Mouse (Mus musculus) G1E-ER4 (cell line): ENCODE measurements around the gene Pir. TPM values are rescaled to one million over a fixed set of nuclear protein-coding genes. Genes with fewer than 3 reads are reported as not detected.

Experiments
- GATA1 ChIP-seq: IDR thresholded peaks from one replicate; pipeline ENCODE4 v1.8.0; 2012; ENCODE audit warnings: low read length, inconsistent platforms
- polyA plus RNA-seq: library from polyadenylated mRNA; stranded (reverse); fragments of >175 nt; gene quantifications from 2 replicates; pipeline ENCODE4 v1.2.3, GENCODE M21; 2012

Gene Pir
- not detected in 2 replicates for polyA plus RNA-seq

DNA sequence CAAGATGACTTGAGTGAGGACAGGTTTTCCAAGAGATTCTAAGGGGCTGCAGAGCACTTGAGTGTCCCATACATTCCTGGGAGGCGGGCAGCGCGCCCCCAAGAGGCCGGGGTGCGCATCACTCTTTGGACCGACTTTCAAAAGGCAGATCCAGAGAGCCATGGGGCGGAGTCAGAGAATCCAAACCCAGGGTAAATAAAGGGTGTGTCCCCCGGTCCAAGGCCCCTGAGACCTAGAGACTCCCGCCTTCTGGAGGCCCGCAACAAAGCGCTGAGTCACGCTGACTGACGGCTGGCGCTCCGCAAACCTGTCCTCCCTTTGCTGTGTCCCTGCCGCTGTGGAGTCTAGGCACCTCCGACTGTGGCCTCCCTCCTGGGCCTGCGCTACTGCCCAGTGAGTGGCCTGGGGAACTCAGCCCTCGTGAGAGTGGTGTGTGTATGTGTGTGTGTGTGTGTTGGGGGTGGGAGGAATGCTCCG, at the start of gene Pir:
TSS of gene Pir (plus strand) at position 87 of the 477 bp plus-strand sequence.
- TF ChIP-seq GATA1, result no peak

DNA sequence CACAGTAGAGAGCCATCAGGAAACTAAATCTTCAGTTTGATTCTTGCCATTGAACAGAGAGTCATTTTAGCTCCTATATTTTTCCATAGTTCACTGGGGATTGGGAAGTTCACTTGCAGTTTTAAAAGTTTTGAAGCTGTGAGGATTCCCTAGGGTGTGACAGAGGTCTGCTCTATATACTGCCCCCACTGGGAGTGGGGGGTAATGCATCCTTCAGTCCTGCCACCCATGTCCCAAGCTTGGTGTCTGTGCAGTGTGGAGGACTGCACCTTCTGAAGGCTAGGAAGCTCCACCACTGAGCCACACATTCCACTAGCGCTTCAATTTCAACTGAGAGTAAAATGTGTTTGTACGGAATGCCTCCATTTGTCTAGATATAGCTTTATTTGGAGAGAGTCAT, 47.2 kb upstream of the Pir start:
- TF ChIP-seq GATA1, result no peak

DNA sequence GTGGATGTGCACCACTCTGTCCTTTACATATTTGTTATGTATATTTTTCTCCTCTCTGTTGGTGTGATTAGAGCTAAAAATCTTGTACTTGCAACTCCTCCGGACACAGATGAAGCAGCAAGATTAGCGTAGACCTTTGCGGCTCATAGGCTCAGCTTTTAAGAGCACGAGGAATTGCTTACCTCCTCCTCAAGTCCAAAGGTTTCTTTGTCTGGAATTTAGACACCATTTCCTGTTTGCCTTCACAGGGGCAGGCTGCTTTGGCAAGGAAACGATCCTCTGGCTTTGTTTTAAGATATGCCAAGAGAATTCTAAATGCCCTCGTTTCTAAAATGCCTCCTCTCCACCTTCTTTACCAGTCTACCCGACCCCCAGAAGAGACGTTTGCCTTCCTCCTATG, 35.8 kb upstream of the Pir start:
- TF ChIP-seq GATA1, result no peak

DNA sequence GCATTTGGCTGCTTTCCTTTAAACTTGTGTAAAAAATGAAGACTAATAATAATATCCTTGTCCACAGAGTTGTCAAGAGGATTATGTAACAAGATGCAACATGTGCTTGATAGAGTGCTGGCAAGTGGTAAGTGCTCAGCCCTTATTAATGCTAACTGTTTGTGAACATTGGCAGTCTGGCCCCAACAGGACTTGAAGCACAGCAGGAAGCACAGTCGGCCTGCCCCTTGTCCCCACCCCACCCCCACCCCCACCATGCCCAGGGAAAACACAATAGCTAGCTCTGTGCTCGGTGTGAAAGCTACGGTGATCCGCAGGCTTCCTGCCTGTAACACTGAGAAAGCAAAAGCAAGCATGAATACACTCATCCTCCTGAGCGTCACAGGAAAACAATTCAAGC, 23.5 kb upstream of the Pir start:
- TF ChIP-seq GATA1, result no peak

DNA sequence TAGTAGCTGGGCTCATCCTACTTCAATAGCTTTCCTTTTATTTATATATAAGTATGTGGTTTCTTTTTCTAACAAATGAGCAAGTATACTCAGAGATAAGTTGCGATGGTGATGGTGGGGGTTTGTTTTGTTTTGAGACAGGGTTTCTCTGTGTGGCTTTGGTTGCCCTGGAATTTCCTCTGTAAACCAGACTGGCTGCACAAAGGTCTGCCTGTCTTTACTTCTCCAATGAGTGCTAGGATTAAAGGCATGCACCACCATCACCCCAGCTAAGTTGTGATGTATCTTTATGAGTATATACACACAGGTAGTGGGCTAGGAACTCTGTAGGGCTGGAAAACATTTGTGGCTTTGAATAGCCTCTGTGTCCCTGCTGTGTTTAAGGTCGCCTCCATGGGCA, 22.4 kb upstream of the Pir start:
- TF ChIP-seq GATA1, result no peak

DNA sequence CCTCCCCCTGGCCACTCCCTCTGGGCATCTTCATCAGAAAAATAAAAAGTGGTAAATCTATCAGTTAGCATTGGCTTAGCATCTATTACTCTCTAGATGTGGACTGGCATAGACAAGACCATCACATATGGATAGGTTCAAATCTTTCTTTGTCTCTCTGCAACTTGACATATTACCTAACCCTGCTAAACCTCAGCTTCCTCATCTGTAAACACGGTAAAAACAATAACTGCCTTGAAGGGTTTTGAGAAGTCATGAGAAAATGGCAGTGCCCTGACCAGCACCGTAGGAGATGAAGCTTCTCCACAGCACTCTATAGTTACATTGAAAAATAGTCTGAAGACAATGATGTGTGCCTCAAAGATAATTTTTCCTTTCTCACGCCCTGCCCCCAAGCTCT, 12.6 kb upstream of the Pir start:
- no peak for TF ChIP-seq GATA1

DNA sequence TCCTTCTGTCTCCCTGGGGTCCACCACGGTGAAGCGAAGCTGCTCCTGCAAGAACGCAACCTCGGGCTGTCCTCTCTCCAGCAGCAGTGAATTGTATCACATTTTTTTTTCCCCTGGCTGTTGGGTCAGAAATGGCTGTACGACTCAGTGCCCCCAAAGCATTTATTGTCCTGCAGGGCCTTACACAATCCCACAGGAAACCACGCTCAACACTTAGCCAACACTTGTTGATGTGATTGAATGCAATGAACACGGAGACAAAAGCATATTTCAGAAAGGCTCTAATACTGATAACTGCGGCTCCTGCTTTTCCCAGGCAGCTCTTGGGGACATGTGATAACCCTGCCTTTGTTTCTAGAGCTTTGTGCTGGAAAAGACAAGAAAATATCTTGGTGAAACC, 11.1 kb upstream of the Pir start, which contains the start of gene Bmx:
TSS of gene Bmx (minus strand) at position 137 of the 400 bp plus-strand sequence.
- TF ChIP-seq GATA1, result no peak

DNA sequence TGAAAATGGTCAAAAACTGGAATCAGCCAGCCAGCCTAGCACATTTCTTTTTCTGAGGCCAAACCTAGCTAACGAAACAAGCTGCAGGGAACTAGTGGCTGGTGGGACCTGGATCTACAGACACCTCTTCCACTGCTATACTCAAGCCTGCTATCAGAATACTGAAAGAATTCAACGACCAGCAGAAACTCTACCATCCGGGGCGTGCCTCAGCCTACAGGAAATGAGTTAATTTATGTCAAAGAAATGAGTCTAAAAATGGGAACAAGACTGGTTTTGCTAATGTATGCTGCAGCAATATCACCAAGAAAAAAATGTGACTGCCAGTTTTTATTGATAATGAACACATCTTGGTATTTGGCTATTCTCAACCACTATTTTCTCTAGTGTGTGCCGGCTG, 10.5 kb upstream of the Pir start:
- no peak for TF ChIP-seq GATA1

DNA sequence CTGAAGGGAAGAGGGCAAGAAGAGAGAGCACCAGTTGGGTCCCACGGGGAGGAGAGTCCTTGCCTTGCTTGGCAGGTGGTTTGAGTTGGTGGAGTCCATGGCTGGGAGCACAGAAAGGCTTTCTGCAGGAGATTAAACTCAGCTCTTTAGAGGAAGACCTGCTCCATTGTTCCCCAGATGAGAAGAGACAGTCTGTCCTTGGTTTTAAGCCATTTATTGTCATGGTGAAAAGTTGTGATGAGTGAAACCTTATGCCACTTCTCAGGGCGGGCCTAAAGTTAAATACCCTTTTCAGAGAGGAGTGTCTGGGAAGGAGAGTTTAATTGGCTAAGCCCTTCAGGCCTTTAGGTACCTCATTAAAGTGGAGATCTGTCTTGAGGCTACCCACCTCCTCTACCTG, 6.9 kb upstream of the Pir start:
- TF ChIP-seq GATA1, result no peak

DNA sequence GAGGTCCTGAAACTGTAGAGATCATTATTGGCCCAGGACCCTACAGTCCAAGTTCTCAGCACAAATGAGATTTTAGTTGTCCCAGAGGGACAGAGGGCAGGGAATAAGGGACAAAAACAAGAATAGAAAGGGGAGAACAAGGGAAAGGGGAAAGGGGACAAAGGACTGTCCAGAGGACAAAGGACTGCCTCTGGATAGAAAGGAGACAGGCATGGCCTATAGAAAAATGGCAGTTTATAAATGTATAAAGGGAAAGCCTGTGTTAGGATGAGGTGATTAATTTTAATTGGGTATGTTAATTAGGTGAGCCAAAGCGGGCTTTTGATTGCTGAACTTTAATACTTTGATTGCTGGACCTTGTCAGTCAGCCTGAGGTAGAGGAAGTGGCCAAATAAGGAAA, 4.3 kb upstream of the Pir start:
- no peak for TF ChIP-seq GATA1

DNA sequence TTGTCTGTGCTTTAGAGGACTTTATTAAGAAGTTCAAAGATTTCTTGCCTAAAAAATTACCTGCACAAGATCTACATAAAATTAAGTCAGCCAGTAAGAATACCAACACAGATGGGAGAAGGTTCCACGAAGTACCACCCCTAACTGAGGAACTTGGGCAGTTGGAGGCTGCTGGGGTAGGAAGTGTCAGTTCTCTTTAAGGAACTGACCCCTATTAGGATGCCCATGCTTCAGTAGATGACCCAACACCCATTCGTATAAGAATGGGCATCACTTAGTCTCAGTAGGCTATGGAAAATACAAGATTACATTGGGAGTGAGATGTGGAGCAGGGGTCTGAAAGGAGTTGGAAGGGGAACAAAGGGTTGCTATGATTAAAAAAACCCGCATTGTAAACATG, 1.4 kb downstream of the Pir start:
- TF ChIP-seq GATA1, result no peak

DNA sequence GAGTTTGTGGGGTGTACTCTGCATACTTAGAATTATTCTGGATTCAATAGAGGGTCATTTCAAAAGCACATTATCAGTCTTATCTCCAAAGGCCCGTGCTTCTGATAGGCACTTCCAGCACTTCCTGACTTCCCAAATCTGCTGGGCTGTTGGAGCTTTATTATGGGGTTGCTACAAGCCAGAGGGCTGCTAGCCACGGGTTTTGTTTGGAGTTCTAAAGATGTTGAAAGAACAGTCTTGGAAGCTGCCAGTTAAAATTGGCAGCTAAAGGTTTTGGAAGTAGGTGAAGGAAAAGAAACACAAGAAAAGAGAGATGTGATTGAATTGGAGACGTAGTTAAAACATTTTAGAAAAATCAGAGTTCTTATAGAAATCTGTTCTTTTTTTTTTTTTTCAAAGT, 6.4 kb downstream of the Pir start:
- no peak for TF ChIP-seq GATA1

DNA sequence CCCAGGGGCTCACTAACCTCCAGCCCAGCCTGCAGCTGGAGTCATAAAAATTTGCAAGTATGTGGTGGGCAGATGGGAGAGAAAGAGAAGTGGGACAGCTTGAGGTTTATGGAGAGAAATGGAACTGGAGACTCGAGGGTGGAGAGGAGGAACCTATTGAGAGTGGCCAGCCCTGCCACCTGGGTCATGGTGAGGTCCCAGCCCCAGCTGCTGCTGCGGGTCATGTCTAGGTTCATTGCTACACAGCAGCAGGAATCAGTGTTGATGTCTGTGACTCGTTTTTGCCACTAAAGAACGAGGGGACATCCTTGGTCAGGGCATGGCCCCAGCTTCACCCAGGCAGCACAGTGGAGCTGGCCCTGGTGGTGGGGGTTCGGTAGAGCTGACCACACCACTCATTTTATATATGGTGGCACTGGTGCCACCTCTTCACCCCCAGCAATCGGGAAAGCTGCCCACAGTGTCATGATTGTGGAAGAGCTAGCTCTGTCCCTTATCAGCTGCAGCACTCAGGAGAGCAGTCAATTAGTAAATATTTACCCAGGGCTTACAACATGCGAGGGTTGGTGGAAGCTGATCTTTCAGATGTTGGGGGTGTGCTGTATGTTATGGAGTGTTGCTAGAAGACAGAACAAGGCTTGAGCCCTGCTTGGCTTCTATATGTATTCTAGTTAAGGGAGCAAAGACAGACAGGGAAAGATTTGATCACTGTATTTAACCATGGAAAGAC, 11.9 kb downstream of the Pir start:
- no peak for TF ChIP-seq GATA1

DNA sequence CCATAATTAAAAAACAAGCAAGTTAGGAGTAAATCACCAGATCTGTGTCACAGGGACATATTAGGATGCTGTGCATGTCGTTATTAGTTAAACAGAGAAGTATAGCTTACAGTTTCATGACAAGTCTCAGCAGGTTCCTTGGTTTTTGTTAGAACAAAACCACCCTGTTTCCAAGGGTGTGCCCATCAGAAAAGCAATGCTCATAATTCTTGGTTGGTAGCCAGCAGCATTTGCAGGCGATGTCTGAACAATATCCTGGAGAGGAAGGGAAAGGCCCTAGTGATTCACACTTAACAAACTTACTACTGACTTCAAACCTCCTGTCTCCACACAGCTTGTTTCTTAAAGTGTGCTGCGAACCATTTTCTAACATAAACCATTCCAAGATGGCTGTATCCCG, 14.6 kb downstream of the Pir start:
- TF ChIP-seq GATA1, result no peak

DNA sequence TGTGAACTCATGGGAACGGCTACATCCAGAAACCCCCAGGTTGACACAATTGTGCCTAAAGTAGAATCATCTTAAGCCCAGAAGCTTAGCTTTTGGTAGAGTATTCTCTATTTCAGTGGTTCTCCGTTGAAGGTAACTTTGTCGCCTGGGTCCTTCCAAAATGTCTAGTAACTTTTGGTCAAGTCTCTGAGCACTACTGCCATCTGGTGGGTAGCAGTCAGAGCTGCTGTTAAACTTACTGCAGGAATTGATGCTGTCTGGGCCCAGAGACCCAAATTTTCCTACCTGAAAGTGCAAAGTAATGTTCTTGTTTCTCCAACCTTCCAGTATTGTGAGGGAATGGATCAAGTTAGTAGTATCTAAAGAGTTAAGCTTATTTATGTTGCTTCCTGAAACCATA, 17.9 kb downstream of the Pir start:
- no peak for TF ChIP-seq GATA1

DNA sequence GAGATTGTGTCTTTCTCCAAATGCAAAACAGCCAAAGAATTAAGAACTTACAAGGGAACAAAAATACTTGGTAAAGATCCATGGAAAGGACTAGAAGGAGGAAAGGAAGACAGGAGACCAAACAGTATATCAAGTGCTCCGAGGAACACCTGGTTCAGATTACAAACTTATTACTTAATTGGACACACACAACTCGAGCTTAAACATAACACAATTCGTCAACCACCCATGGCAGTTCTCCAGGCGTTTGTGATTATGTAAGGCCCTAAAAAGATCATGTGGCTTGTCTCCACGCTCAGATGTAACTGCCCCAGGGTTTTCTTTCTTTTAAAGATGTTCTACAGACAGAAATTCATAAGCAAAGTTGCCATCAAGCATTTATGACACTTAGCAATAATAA, 22.0 kb downstream of the Pir start:
- TF ChIP-seq GATA1, result no peak

DNA sequence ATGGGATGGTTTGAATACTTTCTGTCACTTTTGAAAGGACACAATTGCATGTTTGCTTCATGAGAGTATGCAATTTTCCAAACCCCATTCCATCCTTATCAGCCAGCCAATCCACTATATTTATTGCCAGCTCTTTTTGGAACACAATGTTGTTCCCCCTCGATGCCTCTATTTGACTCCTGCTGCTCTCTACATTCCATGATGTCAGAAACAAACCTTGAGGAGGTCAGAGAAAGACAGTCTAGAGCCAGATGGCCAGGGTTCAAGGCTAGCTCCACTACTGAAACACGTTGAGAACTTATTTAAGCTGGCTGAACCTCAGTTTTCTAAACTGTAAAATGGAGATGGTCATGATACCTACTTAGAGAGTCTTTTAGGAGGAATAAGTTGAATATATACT, 37.1 kb downstream of the Pir start:
- no peak for TF ChIP-seq GATA1

DNA sequence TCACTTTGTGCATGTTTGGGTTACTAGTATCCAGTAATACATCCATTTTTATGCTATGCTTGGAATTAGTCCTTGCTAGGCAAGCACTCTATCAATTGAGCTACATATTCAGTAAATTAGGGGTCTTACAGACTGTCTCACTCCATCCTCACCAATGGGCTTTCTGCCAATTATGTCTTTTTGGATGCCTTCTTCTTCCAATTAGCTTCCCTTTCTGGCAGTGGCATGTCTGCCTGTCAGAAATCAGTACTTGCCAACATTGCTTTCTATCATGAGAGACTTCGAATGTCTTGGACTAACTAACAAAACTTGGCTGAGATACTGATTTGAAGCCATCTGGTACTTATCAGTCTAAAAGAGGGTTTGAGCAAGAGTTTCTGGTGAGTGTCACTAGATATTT, 44.7 kb downstream of the Pir start:
- TF ChIP-seq GATA1, result no peak
